Mouse (Mus musculus): ENCODE results near the gene Col6a4. TPM values are rescaled to one million over a fixed set of nuclear protein-coding genes. Genes with fewer than 3 reads are reported as not detected.
A peak's percentile ranks its signal among the peaks of the same experiment; 100 is the strongest.

Col6a4 gene
- polyA plus RNA-seq, 1 experiment, result 2.1 TPM

DNA sequence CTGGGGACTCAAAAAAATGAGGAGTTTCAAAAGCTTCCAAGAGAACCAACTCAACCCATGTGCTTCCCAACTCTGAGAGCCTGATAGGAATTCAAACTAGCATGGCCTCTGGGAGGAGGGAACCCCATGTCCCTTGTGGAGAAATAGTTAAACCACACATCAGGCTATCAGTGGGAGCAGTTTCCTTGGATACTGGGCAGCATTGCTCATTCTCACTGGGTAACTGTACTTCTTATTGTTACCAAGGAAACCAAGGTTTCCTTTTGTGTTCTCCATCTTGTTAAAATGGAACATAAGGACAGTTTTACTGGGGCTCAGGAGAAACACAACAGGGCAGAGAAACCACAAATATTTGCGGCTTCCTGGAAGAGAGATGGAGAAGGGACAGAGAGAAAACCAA, 146.8 kb downstream of the Col6a4 start:
- TF ChIP-seq POLR2A (IDR thresholded peaks at IDR 0.05; ENCODE audit: borderline replicate concordance, extremely low read depth, insufficient read depth, insufficient read length, poor library complexity, severe bottlenecking) (no peak), CTCF (IDR thresholded peaks at IDR 0.05; ENCODE audit: borderline replicate concordance, extremely low read depth, insufficient read depth, insufficient read length) (no peak)
- DNase-seq (ENCODE audit: low read depth), result peak; percentile 67

DNA sequence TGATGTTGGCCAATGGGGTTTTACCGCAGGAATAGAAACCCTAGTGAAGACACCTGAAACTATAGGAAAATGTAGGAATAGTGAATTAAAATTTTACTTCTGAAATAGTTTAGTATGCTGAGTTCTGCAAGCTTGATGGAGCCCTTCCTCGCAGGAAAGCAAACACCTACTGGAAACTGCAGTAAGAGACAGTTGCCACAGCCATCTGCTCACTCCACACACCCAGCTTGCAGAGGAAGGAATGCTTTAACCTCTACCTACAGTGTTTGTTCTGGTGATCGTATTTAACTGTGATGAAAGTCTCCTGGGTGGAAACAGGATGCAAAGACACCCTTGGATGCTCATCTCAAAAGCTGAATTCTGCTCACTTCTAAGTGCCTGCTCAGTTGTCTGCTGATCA, 149.0 kb downstream of the Col6a4 start:
- TF ChIP-seq POLR2A (IDR thresholded peaks at IDR 0.05; ENCODE audit: borderline replicate concordance, extremely low read depth, insufficient read depth, insufficient read length, poor library complexity, severe bottlenecking) (no peak), CTCF (IDR thresholded peaks at IDR 0.05; ENCODE audit: borderline replicate concordance, extremely low read depth, insufficient read depth, insufficient read length) (no peak)
- DNase-seq (ENCODE audit: low read depth), result peak; percentile 25

Other genes starting within 250 kb of the Col6a4 start
- gene Col6a5, start 136.1 kb downstream of the Col6a4 start, polyA plus RNA-seq (2012; rRNA removed), result 0.57 and 1.00 TPM in 2 replicates
- gene Glyctk, start 61.4 kb upstream of the Col6a4 start, polyA plus RNA-seq (2012; rRNA removed), result 1.3 and 1.6 TPM in 2 replicates
- gene Wdr82, start 74.1 kb upstream of the Col6a4 start, polyA plus RNA-seq (2012; rRNA removed), result 169 and 175 TPM in 2 replicates
- gene Ppm1m, start 103.0 kb upstream of the Col6a4 start, polyA plus RNA-seq (2012; rRNA removed), result 24.1 and 26.7 TPM in 2 replicates
- 51.1 and 63.8 TPM in 2 replicates for gene Twf2, start 106.3 kb upstream of the Col6a4 start, polyA plus RNA-seq (2012; rRNA removed)
- gene Tlr9, start 125.8 kb upstream of the Col6a4 start, polyA plus RNA-seq (2012; rRNA removed), result 0.23 and 0.45 TPM in 2 replicates
- 75.2 and 75.4 TPM in 2 replicates for gene Alas1, start 151.9 kb upstream of the Col6a4 start, polyA plus RNA-seq (2012; rRNA removed)
- 10.4 and 15.4 TPM in 2 replicates for gene Poc1a, start 184.3 kb upstream of the Col6a4 start, polyA plus RNA-seq (2012; rRNA removed)

All from brain, embryonic 14.5 days (tissue).